Mouse (Mus musculus) heart, adult 2 months (tissue): ENCODE data around the gene Plcg1.

Experiments used
- CTCF ChIP-seq: fragments of 200-600 bp; IDR thresholded peaks from 2 replicates; pipeline ENCODE4 v1.8.1; 2022; ENCODE audit warnings: antibody characterized with exemption, mild to moderate bottlenecking, moderate library complexity
- POLR2A ChIP-seq: fragments of 200-500 bp; IDR thresholded peaks from 2 replicates; pipeline ENCODE4 v1.6.1; 2011; ENCODE audit warnings: mild to moderate bottlenecking, low read depth, low read length, control low read depth; ENCODE audit not compliant: insufficient read depth

DNA sequence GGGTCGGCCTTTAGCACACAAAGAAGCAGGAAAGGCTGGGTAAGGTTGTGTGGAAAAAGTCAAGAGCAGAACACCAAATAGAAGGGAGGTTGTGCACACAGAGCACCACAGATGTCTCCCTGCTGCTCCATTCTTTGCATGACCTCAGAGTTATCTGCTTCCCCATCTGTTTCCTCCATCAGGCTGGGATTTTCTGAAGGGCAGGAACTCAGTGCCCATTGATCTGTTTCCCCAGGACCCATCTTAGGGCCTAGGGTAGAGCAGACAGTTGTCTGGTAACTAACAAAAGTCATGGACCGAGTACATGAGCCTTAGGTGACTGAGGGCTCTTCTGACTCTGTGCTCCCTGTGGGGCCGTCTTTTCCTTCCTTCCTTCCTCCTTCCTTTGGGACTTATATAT, 10.5 kb downstream of the Plcg1 start:
- TF ChIP-seq POLR2A (0 out of 2 replicates have a peak, but pooled peaks have one; percentile 8), CTCF (no peak)
